Mouse (Mus musculus) liver, postnatal 0 days (tissue): ENCODE results near the gene Sirt1.

ENCODE experiments used
- CTCF ChIP-seq: sonication (generic); IDR thresholded peaks from 2 replicates; pipeline ENCODE4 v1.5.1; 2016; ENCODE audit warnings: antibody characterized with exemption, low read depth
- EP300 ChIP-seq: IDR thresholded peaks from 2 replicates; pipeline ENCODE4 v1.6.1; 2016; ENCODE audit warnings: antibody characterized with exemption, low read depth, mild to moderate bottlenecking

GRCm38 (mm10) chr10:63282846-63283245 lies 98.7 kb downstream of the Sirt1 start:
- TF ChIP-seq CTCF (no peak), EP300 (no peak)
